Mouse (Mus musculus) yolk sac, embryonic 10.5 days (tissue): ENCODE results near the gene Hmgb2.
A peak's percentile ranks its signal among the peaks of the same experiment; 100 is the strongest.
"Not testable (repeated sequence)": the region's sequence is repeated elsewhere in the genome, so short reads cannot be mapped to it uniquely, and the experiment has no call there.

Experiments
- DNase-seq: peaks from one replicate; pipeline ENCODE4 v3.0.0-alpha.2; 2017; ENCODE audit warnings: low spot score

Gene Hmgb2

DNA sequence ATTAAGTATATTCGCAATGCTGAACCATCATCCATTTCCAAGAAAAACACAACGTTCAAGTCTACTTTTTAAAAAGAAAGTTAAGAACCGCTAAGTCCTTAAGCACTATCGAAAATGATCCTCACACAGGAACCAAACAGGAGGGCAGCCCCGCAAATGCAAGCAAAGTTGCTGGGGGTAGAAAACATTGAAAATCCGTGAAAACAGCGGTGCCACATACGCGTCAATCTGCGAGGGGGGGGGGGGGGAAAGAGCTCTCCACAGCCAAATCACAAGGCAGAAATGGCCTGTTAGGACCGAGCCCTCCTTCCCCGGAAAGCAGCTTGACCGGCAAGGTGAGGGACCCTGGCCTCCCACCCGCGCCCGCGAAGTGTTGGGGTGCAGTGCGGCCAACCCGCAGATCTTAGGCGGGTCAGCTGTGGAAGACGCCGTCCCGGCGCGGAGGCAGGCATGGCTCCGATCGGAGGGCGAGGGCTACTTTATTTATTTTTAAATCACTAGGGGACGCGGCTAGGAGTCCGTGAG is 854 bp upstream of the Hmgb2 start:
- no peak for DNase-seq

DNA sequence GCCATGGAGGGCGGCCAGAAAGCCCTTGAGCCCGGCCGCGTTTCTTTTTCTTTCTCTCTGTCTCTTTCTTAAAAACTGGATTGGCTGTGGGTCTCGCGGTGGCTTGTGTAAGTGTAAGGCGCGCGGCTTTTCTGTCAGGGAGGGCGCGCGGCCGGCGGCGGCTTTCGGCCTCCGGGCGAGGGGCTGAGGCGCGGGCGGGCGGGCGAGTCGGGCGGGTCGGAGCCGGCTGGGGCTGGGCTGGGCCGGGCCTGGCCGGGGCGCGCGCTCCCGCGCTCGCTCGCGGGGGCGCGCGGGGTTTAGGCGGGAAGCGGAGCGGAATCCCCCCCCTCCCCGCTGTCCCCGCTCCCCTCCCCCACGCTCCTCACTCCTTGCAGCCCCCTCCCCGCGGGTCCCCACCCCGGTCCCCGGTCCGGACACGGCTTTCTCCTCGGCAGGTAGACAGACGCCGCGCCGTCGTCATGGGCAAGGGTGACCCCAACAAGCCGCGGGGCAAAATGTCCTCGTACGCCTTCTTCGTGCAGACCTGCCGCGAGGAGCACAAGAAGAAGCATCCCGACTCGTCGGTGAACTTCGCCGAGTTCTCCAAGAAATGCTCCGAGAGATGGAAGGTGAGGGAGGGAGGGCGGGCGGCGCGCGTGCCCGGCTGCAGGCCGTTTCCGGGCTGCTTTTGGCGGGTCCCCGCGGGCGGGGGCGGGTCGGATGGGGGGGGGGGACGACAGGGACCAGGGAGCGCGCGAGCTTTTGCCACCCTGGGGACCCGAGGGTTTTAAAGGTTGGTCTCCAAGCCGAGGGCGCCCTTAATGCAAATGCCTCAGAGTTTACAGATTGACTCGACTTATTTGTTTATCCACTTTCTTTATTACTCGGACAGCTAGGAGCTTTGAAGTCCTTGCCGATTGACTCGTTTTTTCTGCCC is 692 bp downstream of the Hmgb2 start:
- peak; percentile 69 for DNase-seq

DNA sequence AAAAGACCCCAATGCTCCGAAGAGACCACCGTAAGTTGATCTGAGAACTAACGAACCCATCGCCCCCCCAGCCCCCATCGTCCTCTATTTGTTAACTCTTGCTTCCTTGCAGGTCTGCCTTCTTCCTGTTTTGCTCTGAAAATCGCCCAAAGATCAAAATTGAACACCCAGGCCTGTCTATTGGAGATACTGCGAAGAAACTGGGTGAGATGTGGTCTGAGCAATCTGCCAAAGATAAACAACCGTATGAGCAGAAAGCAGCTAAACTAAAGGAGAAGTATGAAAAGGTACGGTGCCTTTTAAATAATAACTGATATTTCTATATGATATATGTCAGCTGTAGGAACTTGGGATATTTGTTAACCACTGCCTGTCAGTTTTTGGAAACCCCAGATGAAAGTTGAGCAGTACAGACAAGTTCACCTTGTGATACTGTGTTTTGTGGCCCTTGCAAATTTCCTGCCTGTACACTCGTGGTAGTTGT is 1.5 kb downstream of the Hmgb2 start:
- not testable (repeated sequence) for DNase-seq

DNA sequence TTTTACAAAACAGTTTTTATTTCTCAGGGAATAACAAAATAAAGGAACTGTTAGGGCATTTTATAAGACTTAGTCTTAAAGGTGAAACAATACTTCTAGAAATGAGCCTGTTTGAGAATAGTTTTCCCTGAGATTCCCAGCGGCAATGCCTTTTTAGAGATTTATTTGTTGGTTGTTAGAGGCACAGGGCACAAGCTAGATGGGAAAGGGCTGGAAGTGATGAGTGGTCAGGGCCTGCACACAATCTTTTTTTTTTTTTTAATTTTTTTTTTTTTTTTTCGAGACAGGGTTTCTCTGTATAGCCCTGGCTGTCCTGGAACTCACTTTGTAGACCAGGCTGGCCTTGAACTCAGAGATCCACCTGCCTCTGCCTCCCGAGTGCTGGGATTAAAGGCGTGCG is 5.0 kb downstream of the Hmgb2 start:
- not testable (repeated sequence) for DNase-seq

DNA sequence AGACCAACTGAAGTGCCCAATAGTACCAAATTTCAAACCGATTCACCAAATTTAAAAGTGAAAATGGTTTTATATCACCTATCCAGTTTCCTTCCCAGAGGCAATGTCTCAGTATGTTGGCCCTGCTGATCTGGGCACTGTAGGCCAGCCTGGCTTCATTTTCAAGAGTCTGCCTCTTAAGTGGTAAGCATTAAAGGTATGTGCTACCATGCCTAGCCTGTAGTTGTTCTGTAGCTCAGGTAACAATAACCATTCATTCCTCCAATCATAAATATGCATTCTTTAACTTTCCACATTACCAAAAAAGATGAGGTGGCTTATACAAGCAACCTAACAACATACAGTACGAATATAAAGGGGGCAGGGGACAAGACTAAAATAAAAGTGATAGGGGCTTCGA is 6.0 kb downstream of the Hmgb2 start:
- no peak for DNase-seq

DNA sequence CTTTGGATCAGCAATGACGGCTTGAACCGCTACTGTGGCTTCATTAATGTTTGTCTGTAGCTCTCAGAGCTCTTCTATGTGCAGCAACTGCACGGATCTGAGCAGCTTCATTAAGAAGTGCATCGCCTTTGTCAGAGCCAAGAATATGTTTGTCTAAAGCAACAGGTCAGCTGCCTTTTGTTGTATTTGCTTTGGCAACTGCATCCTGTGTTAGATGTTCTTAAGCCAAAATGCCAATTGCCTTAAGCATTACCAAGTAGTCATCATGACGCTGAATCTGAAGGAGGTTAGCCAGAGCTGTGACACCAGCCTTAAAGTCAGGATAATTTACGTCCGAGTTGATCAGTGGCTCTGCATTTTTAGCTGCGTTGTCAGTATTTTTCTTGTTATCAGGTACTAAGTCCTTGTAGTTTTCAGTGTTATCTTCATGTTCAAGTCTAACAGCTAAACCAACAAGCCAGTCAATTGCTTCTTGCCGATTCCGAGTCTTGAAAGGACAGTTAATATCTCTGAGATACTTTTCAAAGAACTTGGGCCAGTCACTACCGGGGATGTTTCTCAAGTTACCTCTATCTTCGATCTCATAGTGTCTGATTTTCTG is 8.6 kb downstream of the Hmgb2 start:
- no peak for DNase-seq

DNA sequence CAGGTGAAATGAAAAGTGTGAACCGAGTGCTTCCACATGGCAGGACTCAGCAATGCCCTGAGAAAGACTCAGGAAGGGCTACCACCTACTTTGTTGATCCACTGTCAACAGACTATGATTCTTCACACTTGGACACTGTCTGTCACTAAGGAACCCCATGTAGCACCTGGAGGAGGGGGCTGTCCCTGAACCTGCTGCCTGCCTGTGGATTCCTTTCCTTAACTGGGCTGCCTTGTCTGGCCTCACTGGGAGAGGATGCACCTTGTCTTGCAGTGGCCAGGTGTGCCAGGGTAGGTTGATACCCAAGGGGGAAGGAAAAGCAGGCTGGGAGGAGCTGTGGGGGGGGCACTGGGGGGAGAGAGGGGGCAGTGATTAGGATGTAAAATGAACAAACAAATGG is 16.3 kb downstream of the Hmgb2 start:
- no peak for DNase-seq

DNA sequence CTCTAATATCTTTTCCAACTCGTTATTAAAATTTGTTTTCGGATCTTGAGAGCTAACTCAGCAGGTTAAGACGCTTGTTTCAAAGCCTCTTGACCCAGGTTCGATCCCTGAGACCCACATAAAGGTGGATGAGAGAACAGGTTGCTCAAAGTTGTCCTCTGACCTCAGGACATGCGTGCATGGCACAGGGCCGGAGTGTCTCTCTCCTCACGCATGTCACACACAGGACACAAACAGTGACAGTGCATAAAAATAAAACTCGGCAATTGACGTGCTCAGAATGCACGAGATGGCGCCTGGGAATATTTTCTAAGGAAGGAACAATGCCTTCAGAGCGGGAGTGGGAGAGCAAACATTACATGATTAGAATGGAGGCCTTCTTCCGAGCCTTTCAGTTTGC is 18.5 kb downstream of the Hmgb2 start:
- no peak for DNase-seq

DNA sequence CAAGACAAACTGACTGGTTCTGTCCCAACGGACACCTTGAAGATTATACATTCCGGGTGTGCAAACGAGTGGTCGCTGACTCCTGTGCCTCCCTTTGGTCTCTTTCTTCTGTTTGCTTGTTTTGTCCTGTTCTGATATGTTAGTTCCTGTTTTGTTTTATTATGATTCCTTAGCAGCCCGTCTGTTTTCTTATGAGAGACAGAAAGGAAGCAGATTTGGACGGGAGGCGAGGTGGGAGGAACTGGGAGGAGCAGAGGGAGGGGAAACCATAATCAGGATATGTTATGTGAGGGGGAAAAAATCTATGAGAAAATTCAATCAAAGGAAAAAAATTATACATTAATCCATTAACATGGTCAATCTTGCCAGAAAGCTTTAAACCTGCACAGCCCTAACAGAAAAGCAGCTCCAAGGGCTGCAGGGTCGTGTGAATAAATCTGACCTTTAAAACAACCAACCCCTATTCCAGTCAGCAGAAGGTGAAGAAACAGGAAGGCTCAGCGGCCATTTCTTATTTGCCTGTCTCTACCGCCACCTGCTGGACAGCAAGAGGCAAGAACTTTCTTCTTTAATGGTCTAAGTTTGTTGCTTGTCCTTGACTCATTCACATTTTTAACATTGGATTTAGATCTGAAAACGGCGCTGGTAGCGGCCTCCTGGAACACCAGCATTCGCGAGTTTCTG is 19.1 kb downstream of the Hmgb2 start:
- DNase-seq = peak; percentile 73

DNA sequence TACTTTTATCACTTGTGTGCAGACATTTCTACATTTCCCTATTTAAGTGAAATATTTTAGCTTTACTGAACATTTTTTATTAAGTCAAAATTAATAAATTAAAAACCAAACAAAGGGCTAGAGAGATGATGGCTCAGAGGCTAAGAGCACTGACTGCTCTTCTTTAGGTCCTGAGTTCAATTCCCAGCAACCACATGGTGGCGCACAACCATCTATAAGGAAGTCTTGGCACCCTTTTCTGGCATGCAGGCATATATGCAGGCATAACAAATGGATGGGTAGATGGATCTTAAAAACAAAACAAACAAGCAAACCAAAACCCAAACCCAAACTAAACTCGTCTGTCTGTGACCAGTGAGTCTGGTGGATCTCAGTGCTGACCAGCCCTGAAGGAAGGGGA is 20.5 kb downstream of the Hmgb2 start:
- DNase-seq = no peak

DNA sequence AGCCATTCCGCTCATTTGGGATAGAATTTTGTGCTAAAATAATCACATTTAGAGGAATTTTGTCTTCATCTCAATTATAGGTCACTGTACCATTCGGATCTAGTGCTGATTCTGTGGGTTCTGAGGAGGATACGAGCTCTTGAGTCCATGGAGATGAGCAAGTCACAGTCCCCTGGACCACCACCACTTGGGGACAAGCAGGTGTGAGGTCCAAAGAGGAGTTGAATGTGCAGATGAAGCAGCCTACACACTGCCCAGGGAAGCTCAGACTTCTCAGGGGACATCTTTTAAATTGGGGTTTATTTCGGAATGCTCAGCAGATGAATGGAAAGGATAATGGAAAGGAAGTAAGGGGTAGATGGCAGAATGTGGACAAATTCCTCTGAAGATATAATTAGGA is 21.4 kb downstream of the Hmgb2 start:
- DNase-seq = no peak

DNA sequence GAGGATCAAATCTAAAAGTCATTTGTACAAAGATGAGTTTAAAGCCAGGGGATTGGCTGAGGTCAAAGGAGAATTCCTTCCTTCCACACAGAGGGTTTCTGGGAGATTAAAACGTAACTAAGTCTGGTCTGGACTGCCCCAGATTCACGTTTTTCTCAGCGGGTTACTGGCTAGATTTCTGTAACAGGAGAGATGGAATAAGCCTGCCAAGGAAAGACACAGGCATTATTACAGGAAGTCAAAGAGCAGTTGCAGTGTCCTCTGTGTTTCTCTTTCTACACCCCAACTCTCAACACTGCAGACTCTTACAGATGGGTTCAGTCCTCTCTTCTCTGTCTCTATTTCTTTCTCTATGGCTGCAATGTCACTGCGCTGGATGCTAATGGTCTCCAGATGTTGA is 22.8 kb downstream of the Hmgb2 start:
- DNase-seq = no peak

DNA sequence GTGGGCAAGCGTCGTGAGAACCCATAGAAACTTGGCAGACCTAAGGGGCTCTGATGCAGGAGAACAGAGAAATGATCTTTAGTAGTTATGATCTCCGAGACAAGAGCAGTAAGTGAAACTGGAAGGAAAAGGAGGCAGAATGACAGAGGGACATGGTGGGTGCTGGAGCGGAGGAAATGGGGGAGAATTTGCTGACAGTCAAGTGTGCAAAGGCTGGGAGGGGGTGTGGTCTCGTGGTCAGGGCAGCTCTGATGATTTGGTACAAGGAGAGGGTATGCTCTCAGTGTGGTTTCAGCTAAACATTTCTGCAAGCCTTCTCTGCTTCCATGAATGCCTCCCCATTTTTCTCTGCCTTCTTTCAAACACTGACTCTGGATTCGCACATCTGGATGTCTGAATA is 24.5 kb downstream of the Hmgb2 start:
- no peak for DNase-seq

DNA sequence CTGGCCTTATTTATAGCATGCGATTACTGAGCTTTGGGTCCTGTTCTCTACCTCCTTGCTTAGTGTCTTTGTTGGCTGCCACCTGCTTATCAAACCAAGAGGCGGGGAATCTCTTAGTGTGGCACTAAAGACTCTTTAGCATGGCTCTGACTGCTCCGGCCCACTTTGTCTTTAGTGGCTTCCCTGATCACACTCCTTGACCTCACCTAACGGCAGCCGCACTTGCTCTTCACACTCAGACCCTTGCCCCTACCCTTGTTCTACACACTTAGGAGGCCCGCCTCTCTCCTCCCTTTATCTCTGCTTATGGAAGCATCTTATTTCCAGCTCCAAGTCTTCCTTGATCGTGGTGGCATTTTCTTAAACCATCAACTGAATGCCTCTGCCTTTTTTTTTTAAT is 26.9 kb downstream of the Hmgb2 start:
- DNase-seq = no peak

DNA sequence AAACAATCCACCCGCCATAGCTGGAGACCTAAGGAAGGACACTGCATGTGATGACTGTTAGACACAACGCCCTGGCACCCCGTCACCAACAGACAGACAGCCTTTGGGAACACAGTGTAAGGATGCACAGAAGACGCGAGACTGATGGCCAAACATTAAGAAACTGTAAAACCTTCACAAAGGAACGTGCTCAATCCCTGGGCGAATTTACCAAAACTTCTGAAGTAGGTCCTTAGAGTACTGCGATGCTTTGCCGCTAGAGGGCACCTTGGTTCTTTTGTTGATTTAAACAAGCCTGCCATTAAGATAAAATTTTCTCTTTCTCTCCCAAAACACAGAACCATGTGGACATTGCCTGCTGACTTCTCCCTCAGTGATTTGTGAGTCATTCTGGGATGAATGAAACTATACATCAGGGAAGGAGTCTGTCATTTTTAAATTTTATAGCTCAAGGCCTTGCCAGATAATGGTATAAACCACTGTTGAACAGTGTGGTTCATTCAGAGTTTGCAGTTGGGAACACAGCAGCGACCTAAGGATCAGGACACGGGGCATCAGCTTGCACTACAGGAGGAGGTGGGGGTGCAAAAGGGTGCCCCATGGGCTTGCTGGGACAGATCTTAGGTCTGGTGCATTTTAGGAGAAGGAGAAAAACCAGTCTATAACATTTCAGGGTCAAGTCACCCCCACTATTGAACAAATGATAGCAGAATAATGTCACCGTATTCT is 28.6 kb downstream of the Hmgb2 start:
- DNase-seq = no peak

DNA sequence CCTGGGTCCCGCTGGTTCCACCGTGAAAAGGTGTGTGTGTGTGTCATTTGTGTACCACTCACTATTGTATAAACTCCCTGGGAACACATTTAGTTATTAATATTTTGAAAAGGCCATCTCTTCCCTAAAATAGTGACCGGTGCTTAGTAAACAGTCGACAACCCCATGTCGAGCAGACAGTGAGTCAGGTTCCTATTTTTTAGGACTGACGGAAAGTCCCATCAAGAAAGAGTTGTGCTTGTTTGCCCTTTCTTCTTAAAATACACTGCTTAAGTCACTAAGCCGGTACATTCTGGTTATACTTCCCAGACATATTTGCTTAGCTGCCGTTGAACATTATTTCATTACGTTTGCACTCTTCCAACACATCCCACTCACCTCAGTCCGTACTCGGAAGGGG is 29.2 kb downstream of the Hmgb2 start:
- DNase-seq = no peak

DNA sequence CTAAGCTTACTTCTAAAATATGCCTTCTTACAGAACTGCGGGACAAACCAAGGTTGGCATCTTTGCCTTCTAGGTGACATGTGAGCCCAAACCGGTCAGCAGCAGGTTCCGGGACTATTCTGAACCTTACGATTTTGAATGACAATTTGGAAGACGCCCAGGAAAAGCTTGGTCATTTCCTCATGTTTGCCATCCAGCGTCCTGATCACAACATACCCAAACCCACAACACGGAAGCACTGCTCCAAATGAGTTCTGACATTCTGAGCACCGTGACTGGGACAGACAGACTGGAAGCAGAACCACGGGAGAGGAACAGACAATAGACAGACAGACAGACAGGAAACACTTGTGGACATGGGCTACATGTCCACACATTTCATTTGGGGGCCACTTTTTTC is 29.7 kb downstream of the Hmgb2 start:
- no peak for DNase-seq

DNA sequence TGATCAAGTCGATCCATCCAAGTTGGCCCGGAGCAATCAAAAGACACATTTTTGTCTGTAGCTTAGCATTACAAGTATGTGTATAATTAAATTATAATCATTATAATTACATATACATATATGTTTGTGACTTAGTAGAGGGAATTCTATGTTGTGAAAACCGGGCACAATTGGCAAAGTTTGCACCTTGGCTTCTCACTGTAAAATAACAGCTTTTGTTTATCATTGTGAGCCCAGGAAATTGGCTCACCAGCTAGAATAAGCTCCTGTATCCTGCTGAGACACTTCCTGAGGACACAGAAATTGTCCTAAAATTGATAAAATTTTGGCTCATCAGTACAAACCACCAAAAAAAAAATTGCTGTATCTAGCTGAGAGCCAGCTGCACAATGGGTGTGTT is 34.7 kb downstream of the Hmgb2 start:
- DNase-seq = no peak

DNA sequence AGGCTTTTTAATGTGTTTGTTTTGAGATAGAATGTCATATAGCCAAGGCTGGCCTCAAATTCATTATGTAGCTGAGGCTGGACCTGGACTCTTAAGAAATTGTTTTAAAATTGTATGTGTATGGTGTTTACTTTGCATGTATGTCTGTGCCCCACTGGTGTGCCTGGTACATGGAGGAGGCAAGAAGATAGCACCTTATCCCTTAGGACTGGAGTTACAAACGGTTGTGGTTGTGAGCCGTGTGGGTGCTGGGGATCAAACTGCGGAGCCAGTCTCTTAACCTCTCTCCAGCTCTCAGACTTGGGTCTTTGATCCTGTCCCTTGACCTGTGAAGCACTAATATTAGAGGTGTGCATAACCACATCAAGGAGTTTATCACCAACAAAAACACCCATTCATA is 35.1 kb downstream of the Hmgb2 start:
- DNase-seq = no peak

DNA sequence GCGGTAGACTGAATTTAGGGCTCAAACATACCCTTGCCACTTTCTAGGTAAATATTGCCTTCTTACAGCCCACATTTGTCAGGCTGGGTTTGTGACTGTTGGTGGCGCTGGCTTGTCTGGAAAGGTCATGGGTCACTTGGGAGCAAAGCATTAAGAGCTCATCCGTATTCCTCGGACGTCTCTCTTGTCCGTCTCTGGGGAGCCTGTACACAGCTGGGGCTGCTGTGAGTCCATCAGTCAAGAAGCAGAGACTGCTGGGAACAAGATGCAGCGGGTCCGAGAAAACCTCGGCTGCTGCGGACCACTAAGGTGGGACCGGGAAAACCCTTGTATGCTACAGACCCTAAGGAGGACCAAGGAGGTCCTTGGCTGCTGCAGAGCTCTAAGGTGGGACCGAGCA is 35.9 kb downstream of the Hmgb2 start:
- no peak for DNase-seq

DNA sequence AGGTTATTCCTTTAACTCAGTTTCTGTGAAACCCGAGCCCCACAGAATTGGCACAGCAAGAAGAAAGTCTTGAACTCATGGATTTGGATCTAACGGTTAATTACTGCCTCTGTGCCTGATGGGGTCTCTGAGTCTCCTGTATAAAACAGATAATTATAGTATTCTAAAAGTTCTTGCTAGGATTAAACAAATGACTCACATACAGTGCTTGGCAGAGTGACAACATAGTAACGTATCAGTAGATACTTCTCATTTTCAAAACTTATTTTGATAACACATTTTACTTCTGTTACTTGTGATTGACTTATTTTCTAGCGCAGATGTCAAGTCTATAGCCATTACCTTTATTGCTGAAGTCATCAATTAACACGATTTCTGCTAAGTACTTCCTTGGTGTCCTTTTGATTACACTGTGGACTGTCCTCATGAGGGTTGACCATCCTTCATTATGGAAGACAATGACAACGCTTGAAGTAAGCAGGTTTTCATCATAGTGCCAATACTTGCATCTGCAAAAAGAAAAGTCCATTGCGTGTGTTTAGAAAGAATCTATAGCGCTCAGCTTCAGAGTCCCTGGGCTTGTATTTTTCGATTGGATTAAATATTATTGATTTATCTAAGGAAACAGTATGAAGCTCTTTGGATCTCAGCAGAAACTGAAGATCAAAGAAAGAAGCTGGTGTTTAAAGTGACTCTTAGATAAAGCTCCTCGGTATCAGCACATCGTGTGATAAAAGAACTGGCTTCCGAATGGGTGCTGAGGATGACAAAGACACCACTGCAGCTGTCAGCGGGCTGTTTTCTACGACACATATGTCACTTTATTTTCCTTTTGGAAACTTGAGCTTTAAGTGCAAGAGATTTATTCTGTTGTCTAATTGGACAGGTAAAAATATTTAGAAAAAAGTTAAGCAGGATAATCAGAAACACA is 40.7 kb downstream of the Hmgb2 start:
- no peak for DNase-seq
